Mouse (Mus musculus): ENCODE data around the gene Ptprd.

DNA sequence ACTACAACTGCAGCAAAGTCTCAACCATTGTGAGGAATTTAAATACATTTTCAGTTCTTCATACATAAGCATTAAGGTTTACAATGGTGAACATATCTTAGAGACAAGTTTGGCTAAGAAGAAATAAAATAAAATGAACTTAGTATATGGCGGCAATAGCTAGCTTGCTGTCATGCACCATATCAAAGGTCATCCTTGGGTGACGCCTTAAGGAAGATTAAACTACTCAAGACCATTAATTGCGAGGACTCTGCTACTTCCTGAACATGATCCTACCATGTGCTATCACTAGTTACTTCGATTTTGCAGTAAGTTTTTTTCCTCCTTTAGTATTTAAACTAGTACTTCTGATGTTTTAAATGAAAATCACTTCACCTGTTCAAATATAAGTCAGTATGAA, 1949.0 kb downstream of the Ptprd start:
- TF ChIP-seq CTCF (IDR thresholded peaks at IDR 0.05) (no peak), EP300 (IDR thresholded peaks at IDR 0.05) (no peak)

Data from lung, postnatal 0 days (tissue).